Mouse (Mus musculus): ENCODE results near the gene Cyp21a1. TPM values are rescaled to one million over a fixed set of nuclear protein-coding genes. Genes with fewer than 3 reads are reported as not detected.

The Cyp21a1 gene
- total and polyA plus RNA-seq, 3 experiments: 0.20 TPM; not detected in 2

- TF ChIP-seq CTCF (IDR thresholded peaks at IDR 0.05) (no peak), EP300 (IDR thresholded peaks at IDR 0.05; ENCODE audit: insufficient read depth, low read depth, low read length) (no peak), POLR2A (IDR thresholded peaks at IDR 0.05; ENCODE audit: insufficient read depth, low read depth, low read length) (no peak)
- H3K9ac ChIP-seq (ENCODE audit: low read depth, low read length): no peak overlapping the region
- H3K4me3 ChIP-seq: no peak overlapping the region
- H3K36me3 ChIP-seq (ENCODE audit: control insufficient read depth, insufficient read depth, low read length): no peaks in the 10 kb centered on the region
- intact Hi-C loops (cut with DNase I): no loop called here
- H3K27ac ChIP-seq: no peak overlapping the region
- no peak for DNase-seq
- no peaks in the 10 kb centered on the region for H3K27me3 ChIP-seq (ENCODE audit: control insufficient read depth, insufficient read depth, low read length)
- no peaks in the 10 kb centered on the region for H3K79me2 ChIP-seq (replicated peaks; ENCODE audit: control insufficient read depth, insufficient read depth, low read length)
- 87% methylated on average over 13 of the region's 13 CpGs for WGBS
- peaks cover 3% of the 10 kb centered on the region for H3K4me1 ChIP-seq (ENCODE audit: control insufficient read depth, insufficient read depth, low read length)
These were observed 40.5 kb upstream of the Cyp21a1 start for GRCm38 (mm10) chr17:34844884-34845283.

- Histone ChIP-seq H3K9ac (ENCODE audit: low read depth, low read length) (no peak overlapping the region), H3K4me1 (ENCODE audit: control insufficient read depth, insufficient read depth, low read length) (peaks cover 3% of the 10 kb centered on the region), H3K4me3 (no peak overlapping the region), H3K79me2 (replicated peaks; ENCODE audit: control insufficient read depth, insufficient read depth, low read length) (peaks cover 2% of the 10 kb centered on the region; the same call in 1 of the 2 replicates), H3K27me3 (ENCODE audit: control insufficient read depth, insufficient read depth, low read length) (no peaks in the 10 kb centered on the region), H3K36me3 (ENCODE audit: control insufficient read depth, insufficient read depth, low read length) (no peaks in the 10 kb centered on the region), H3K27ac (no peak overlapping the region)
- no peak for TF ChIP-seq CTCF (IDR thresholded peaks at IDR 0.05)
- no peak for TF ChIP-seq POLR2A (IDR thresholded peaks at IDR 0.05; ENCODE audit: insufficient read depth, low read depth, low read length)
- no peak for TF ChIP-seq EP300 (IDR thresholded peaks at IDR 0.05; ENCODE audit: insufficient read depth, low read depth, low read length)
- no peak for DNase-seq
- WGBS: 82% methylated on average over 6 of the region's 6 CpGs
- intact Hi-C loops (cut with DNase I): no loop called here
These were observed 36.5 kb upstream of the Cyp21a1 start for GRCm38 (mm10) chr17:34840736-34841307.

- Histone ChIP-seq H3K27me3 (ENCODE audit: control insufficient read depth, insufficient read depth, low read length) (no peaks in the 10 kb centered on the region), H3K27ac (no peak overlapping the region), H3K9ac (ENCODE audit: low read depth, low read length) (no peak overlapping the region), H3K36me3 (ENCODE audit: control insufficient read depth, insufficient read depth, low read length) (no peaks in the 10 kb centered on the region), H3K79me2 (replicated peaks; ENCODE audit: control insufficient read depth, insufficient read depth, low read length) (peaks cover 2% of the 10 kb centered on the region; the same call in 1 of the 2 replicates), H3K4me3 (no peak overlapping the region), H3K4me1 (ENCODE audit: control insufficient read depth, insufficient read depth, low read length) (peaks cover 4% of the 10 kb centered on the region)
- intact Hi-C loops (cut with DNase I): loop anchor here (5.0 to 10.0 kb wide), 2 partner anchors 144 to 406 kb away; partner anchors contain the start of genes Ddx39b and Lsm2
- WGBS: 84% methylated on average over 7 of the region's 7 CpGs
- no peak for DNase-seq
- TF ChIP-seq CTCF (IDR thresholded peaks at IDR 0.05) (no peak), POLR2A (IDR thresholded peaks at IDR 0.05; ENCODE audit: insufficient read depth, low read depth, low read length) (no peak), EP300 (IDR thresholded peaks at IDR 0.05; ENCODE audit: insufficient read depth, low read depth, low read length) (no peak)
These were observed 34.4 kb upstream of the Cyp21a1 start for GRCm38 (mm10) chr17:34838785-34839184.

- peak overlapping the region; percentile 67 for H3K9ac ChIP-seq (ENCODE audit: low read depth, low read length)
- H3K4me3 ChIP-seq: peak overlapping the region; percentile 63
- peaks cover 2% of the 10 kb centered on the region; the same call in 1 of the 2 replicates for H3K79me2 ChIP-seq (replicated peaks; ENCODE audit: control insufficient read depth, insufficient read depth, low read length)
- DNase-seq: no peak
- 36% methylated on average over 43 of the region's 43 CpGs for WGBS
- H3K4me1 ChIP-seq (ENCODE audit: control insufficient read depth, insufficient read depth, low read length): peaks cover 4% of the 10 kb centered on the region
- no peaks in the 10 kb centered on the region for H3K27me3 ChIP-seq (ENCODE audit: control insufficient read depth, insufficient read depth, low read length)
- H3K36me3 ChIP-seq (ENCODE audit: control insufficient read depth, insufficient read depth, low read length): no peaks in the 10 kb centered on the region
- intact Hi-C loops (cut with DNase I): loop anchor here (1.0 to 10.0 kb wide), 3 partner anchors 13 to 407 kb away; partner anchors contain the start of genes Ddx39b, Lsm2, Nelfe and Skiv2l
- no peak for TF ChIP-seq POLR2A (IDR thresholded peaks at IDR 0.05; ENCODE audit: insufficient read depth, low read depth, low read length)
- TF ChIP-seq CTCF (IDR thresholded peaks at IDR 0.05): no peak
- no peak for TF ChIP-seq EP300 (IDR thresholded peaks at IDR 0.05; ENCODE audit: insufficient read depth, low read depth, low read length)
- peak overlapping the region; percentile 74 for H3K27ac ChIP-seq
These were observed 33.3 kb upstream of the Cyp21a1 start for GRCm38 (mm10) chr17:34837464-34838324.

- DNase-seq: peak; percentile 96 to 97
- H3K27me3 ChIP-seq (ENCODE audit: control insufficient read depth, insufficient read depth, low read length): no peaks in the 10 kb centered on the region
- peaks cover 4% of the 10 kb centered on the region for H3K4me1 ChIP-seq (ENCODE audit: control insufficient read depth, insufficient read depth, low read length)
- peaks cover 2% of the 10 kb centered on the region; the same call in 1 of the 2 replicates for H3K79me2 ChIP-seq (replicated peaks; ENCODE audit: control insufficient read depth, insufficient read depth, low read length)
- H3K9ac ChIP-seq (ENCODE audit: low read depth, low read length): peak within 1 kb of the TSS; percentile 71
- intact Hi-C loops (cut with DNase I): loop anchor here (1.0 to 10.0 kb wide), 3 partner anchors 13 to 408 kb away; partner anchors contain the start of genes Ddx39b, Lsm2, Nelfe and Skiv2l
- under 1% methylated on average over 40 of the region's 40 CpGs for WGBS
- peak within 1 kb of the TSS; percentile 74 for H3K27ac ChIP-seq
- no peaks in the 10 kb centered on the region for H3K36me3 ChIP-seq (ENCODE audit: control insufficient read depth, insufficient read depth, low read length)
- TF ChIP-seq EP300 (IDR thresholded peaks at IDR 0.05; ENCODE audit: insufficient read depth, low read depth, low read length) (0 out of 2 replicates have a peak, but pooled peaks have one; percentile 8), POLR2A (IDR thresholded peaks at IDR 0.05; ENCODE audit: insufficient read depth, low read depth, low read length) (peak; percentile 89), CTCF (IDR thresholded peaks at IDR 0.05) (no peak)
- H3K4me3 ChIP-seq: peak within 1 kb of the TSS; percentile 63
These were observed 32.5 kb upstream of the Cyp21a1 start, which contains the start of the genes Stk19 and Dxo for GRCm38 (mm10) chr17:34836856-34837221. Stk19 (minus strand) TSS chr17:34836945. Dxo (plus strand) TSS chr17:34837019.
